Mouse (Mus musculus): Measurements from ENCODE around the gene Kcnab2. TPM values are rescaled to one million over a fixed set of nuclear protein-coding genes. Genes with fewer than 3 reads are reported as not detected.

Kcnab2 gene
- total RNA-seq, 2 experiments from 2014 or later: 683 to 696 TPM

GRCm38 (mm10) chr4:152454153-152454552 is 23.5 kb downstream of the Kcnab2 start:
- DNase-seq (ENCODE audit: extremely low spot score in 1 of 2, low spot score in 1 of 2): no peak

GRCm38 (mm10) chr4:152453079-152453478 is 24.6 kb downstream of the Kcnab2 start:
- peak in 1 of 2 experiments; percentile 58 for DNase-seq (ENCODE audit: extremely low spot score in 1 of 2, low spot score in 1 of 2)

GRCm38 (mm10) chr4:152451371-152451770 is 26.3 kb downstream of the Kcnab2 start:
- no peak for DNase-seq (ENCODE audit: extremely low spot score in 1 of 2, low spot score in 1 of 2)

- DNase-seq (ENCODE audit: extremely low spot score in 1 of 2, low spot score in 1 of 2): no peak
These were observed 29.0 kb downstream of the Kcnab2 start for GRCm38 (mm10) chr4:152448666-152449018.

- no peak for DNase-seq (ENCODE audit: extremely low spot score in 1 of 2, low spot score in 1 of 2)
These were observed 29.7 kb downstream of the Kcnab2 start for GRCm38 (mm10) chr4:152447731-152448665.

GRCm38 (mm10) chr4:152446178-152446577 is 31.5 kb downstream of the Kcnab2 start:
- DNase-seq (ENCODE audit: extremely low spot score in 1 of 2, low spot score in 1 of 2): no peak

- no peak for DNase-seq (ENCODE audit: extremely low spot score in 1 of 2, low spot score in 1 of 2)
These were observed 36.1 kb downstream of the Kcnab2 start for GRCm38 (mm10) chr4:152441536-152441935.

GRCm38 (mm10) chr4:152440882-152441281 is 36.8 kb downstream of the Kcnab2 start:
- no peak for DNase-seq (ENCODE audit: extremely low spot score in 1 of 2, low spot score in 1 of 2)

GRCm38 (mm10) chr4:152435255-152435654 is 42.4 kb downstream of the Kcnab2 start:
- DNase-seq (ENCODE audit: extremely low spot score in 1 of 2, low spot score in 1 of 2): peak; percentile 81 to 94

- DNase-seq (ENCODE audit: extremely low spot score in 1 of 2, low spot score in 1 of 2): peak; percentile 94 to 98
These were observed 42.8 kb downstream of the Kcnab2 start for GRCm38 (mm10) chr4:152434836-152435235.

- DNase-seq (ENCODE audit: extremely low spot score in 1 of 2, low spot score in 1 of 2): peak in 1 of 2 experiments; percentile 69
These were observed 45.4 kb downstream of the Kcnab2 start for GRCm38 (mm10) chr4:152432308-152432707.

- no peak for DNase-seq (ENCODE audit: extremely low spot score in 1 of 2, low spot score in 1 of 2)
These were observed 49.4 kb downstream of the Kcnab2 start for GRCm38 (mm10) chr4:152428259-152428658.

GRCm38 (mm10) chr4:152424922-152425321 is 52.7 kb downstream of the Kcnab2 start:
- DNase-seq (ENCODE audit: extremely low spot score in 1 of 2, low spot score in 1 of 2): peak in 1 of 2 experiments; percentile 45

- no peak for DNase-seq (ENCODE audit: extremely low spot score in 1 of 2, low spot score in 1 of 2)
These were observed 53.3 kb downstream of the Kcnab2 start for GRCm38 (mm10) chr4:152424341-152424740.

GRCm38 (mm10) chr4:152423576-152423975 is 54.1 kb downstream of the Kcnab2 start:
- DNase-seq (ENCODE audit: extremely low spot score in 1 of 2, low spot score in 1 of 2): no peak

GRCm38 (mm10) chr4:152418229-152419060 is 59.2 kb downstream of the Kcnab2 start:
- DNase-seq (ENCODE audit: extremely low spot score in 1 of 2, low spot score in 1 of 2): no peak

GRCm38 (mm10) chr4:152412524-152413080 is 65.1 kb downstream of the Kcnab2 start:
- DNase-seq (ENCODE audit: extremely low spot score in 1 of 2, low spot score in 1 of 2): no peak

- DNase-seq (ENCODE audit: extremely low spot score in 1 of 2, low spot score in 1 of 2): no peak
These were observed 66.7 kb downstream of the Kcnab2 start for GRCm38 (mm10) chr4:152410961-152411360.

- DNase-seq (ENCODE audit: extremely low spot score in 1 of 2, low spot score in 1 of 2): no peak
These were observed 71.1 kb downstream of the Kcnab2 start for GRCm38 (mm10) chr4:152406531-152406930.

- no peak for DNase-seq (ENCODE audit: extremely low spot score in 1 of 2, low spot score in 1 of 2)
These were observed 71.9 kb downstream of the Kcnab2 start for GRCm38 (mm10) chr4:152405671-152406201.

- DNase-seq (ENCODE audit: extremely low spot score in 1 of 2, low spot score in 1 of 2): no peak
These were observed 72.5 kb downstream of the Kcnab2 start for GRCm38 (mm10) chr4:152405143-152405542.

Measured in layer of hippocampus, postnatal 25 days (tissue).